Mouse (Mus musculus) lung, postnatal 25 days (tissue): Measurements from ENCODE around the gene Rhd.
A peak's percentile ranks its signal among the peaks of the same experiment; 100 is the strongest.

Experiments used
- DNase-seq: peaks from one replicate; pipeline ENCODE4 v3.0.0; 2022; ENCODE audit warnings: low spot score

Gene Rhd

DNA sequence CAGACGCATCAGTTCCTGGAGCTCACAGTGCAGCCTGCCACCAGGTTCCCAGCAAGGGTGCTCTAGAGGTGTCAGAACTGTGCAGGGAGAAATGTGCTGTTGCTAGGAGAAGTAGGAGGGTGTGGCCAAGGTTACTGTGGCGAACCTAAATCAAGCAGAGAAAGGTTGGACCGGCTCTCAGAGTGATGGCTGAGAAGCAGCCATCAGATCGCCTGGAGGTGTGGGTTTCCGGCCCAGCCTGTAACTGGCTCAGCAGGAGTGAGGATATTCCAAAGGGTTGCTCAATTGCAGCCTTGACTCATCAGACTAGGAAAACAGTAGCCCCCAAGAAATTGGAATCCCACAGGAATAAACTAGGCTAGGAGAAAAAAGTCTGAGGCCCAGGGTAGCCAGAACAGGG, 7.8 kb upstream of the Rhd start:
- DNase-seq: no peak

- DNase-seq: no peak
These were observed 5.8 kb upstream of the Rhd start for GRCm38 (mm10) chr4:134858494-134858893.

DNA sequence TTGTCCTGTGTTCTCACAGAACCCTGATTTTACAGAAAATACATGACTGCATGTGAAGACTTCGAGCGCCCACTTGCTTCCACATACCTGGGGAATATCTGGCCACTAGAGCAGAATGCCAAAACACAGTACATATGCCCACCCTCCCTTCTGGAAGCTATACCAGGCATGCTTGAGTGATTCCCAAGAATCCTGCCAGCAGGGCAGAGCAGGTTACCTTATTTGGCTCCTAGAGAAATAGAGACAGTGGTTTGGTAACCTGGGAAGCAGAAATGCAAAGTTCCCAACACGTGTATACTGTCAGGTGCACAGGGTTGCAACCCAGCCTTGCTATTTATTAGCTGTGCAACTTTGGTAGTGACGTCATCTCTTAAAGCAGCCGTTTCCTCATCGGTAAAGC, 2.5 kb upstream of the Rhd start:
- no peak for DNase-seq

DNA sequence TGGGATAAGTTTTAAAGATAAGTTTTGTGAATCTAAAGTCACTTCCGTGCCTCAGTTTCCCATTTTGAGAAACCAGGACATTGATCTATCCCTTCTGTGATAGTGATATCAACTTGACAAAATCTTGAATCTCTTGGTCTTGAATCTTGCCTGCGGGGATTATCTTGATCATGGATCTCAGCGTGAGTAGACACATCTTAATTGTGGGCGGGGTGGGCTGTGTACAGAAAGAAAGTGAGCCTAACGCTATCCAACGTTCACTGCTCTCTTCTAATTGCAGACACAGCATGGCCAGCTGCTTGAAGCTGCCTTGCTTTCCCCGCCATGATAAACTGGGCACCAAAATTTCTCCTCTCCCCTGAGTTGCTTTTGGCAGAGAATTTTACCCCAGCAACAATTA, 1.3 kb upstream of the Rhd start:
- no peak for DNase-seq

DNA sequence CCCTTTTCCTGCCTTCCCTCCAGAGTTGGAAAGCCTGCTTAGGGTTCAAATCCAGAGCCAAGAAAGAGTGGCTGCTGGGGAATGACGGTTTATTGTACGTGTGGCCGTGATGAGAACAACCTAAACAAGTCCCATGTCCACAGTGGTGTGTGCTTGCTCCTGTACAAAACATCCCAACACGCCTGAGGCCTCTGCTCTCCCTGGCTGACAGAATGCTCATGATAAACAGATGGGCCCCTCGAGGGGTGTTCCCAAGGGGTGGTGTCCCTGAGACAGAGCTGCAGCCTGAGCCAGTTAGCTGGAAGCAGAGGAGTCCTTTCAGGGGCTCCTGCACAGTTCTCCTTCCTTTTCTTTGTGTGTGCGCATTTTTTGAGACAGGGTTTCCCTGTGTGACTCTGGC, 1.0 kb downstream of the Rhd start:
- no peak for DNase-seq

DNA sequence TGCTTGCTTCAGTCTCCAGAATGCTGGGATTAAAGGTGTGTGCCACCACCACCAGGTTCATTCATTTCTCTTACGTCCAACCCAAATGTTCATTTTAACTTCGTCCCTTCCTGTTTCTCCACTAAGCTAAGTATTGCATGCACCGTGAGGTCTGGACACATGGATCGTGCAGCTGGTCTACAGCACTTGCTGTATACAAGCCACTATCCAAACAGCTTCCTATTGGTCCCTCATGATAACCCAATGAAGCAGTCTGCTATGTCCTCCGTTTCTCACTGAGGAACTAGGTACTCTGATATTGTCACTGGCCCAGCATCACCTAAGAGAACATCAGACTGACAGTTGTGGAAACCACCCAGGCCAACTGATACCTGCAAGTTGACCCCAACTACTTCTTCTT, 1.5 kb downstream of the Rhd start:
- no peak for DNase-seq

DNA sequence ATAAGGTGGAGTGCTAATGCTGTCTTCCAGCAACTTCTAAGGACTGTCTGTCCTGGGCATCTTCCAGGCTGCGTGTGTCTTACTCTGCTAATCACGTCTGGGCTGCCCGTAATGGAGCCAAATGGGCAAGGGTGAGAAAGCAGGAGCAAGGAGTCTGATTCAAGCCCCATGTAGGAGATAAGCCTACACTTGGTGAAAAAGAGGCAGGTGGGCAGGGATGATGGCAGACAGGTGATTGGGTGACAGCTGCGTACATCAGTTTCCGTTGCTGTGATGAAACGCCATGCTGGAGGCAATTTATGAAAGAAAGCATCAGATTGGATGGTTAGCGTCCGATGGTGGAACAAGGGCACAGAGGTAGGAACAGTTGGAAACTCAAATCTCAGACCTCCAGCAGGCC, 2.9 kb downstream of the Rhd start:
- DNase-seq: no peak

GRCm38 (mm10) chr4:134867661-134868060, 3.3 kb downstream of the Rhd start:
- no peak for DNase-seq

- DNase-seq: no peak
These were observed 3.7 kb downstream of the Rhd start for GRCm38 (mm10) chr4:134868065-134868464.

- no peak for DNase-seq
These were observed 4.2 kb downstream of the Rhd start for GRCm38 (mm10) chr4:134868490-134868889.

DNA sequence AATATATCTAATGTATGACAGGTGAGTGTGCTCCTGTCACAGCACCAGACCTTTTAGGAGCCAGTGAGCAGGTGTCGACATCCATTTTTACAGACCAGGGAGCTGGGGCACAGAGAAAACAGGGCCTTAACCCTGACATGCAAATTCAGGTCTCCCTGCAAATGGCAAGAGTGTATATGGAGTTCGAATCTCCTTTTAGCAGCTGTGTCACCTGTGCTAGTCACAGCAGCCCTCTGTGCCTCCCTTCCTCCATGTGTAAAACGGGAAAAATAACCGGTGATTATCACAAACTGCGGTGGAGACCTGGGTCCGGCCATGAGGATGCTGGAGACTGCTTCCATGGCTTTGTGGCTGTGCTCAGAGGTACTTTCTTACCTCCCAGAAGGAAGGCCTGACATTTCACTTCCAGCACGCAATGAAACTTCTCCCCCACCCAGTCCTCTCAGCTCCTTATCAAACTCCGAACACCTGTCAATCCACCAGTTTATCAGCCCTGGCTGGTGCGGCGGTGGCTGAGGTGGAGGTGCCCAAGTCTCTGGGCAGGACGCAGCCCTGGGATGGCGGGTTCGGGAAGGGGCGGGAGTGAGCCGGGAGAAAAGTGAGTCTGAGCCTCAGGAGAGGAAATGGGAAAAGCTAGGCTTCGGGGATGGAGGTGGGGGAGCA, 4.9 kb downstream of the Rhd start:
- DNase-seq: no peak

GRCm38 (mm10) chr4:134869815-134870375, 5.6 kb downstream of the Rhd start:
- DNase-seq: no peak

DNA sequence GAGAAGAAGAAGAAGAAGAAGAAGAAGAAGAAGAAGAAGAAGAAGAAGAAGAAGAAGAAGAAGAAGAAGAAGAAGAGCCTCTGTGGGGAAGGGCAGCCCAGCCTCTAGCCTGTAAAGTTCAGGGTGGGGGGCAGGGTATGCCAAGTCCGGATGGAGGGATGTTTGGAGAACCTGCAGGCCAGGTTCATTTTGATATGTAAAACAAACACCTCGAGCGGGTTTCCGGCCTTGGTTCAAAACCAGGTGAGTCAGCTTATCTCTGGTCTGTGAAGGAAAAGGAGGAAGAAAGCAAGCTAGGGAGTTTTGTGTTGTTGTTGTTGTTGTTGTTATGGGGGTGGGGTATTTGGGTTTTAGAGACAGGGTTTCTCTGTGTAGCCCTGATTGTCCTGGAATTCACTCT, 7.1 kb downstream of the Rhd start:
- DNase-seq: no peak

- no peak for DNase-seq
These were observed 7.6 kb downstream of the Rhd start for GRCm38 (mm10) chr4:134871950-134872349.

DNA sequence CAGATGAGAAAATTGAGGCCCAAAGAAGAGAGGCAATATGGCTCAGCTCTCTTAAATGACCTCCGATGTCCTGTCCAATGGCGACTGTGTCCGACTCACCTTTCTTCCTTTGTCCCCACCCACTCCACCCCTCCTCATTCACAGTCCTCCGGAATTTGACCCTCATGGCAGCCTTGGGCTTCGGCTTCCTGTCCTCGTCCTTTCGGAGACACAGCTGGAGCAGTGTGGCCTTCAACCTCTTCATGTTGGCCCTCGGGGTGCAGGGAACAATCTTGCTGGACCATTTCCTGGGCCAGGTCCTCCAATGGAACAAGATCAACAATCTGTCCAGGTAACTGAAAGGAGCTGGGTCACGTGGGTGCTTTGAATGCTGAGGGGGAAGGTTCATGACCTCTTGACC, 11.8 kb downstream of the Rhd start:
- no peak for DNase-seq

- peak; percentile 76 for DNase-seq
These were observed 15.2 kb downstream of the Rhd start for GRCm38 (mm10) chr4:134879410-134879981.

GRCm38 (mm10) chr4:134880041-134880440, 15.7 kb downstream of the Rhd start:
- DNase-seq: no peak

DNA sequence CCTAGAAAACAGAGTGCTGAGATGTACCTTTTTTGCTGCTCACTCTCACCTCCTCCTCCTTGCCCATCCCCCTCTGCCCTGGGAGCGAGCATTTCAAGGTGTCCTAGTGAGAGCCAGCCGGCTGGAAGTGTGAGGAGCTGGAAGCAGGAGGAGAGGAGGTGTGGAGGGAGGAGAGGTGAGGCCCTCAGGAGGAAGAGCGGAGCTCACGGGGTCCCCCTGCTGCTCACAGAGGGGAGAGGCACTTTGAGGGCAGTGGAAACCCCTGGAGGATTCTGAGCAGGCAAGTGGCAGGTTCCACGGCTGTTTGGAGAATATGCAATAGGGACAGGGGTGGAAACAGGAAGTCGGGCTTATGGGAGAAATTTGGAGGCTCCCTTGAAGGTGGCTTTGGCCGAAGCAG, 18.9 kb downstream of the Rhd start:
- DNase-seq: peak; percentile 13

DNA sequence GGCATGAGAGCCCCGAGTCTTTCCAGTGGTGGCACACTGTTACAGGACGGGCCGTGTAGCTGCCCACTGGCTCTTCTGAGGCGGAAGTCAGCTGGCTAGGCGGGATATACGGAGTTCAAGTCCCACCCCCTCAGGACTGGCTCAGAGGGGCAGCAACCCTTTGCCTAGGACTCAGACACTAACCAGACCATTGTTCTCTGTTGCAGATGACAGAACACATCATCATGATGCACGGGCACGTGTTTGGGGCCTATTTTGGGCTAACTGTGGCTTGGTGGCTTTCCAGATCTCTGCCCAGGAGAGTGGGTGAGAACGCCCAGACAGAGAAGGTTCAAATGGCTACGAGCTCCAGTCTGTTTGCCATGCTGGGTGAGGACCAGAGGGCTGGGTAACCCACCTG, 19.5 kb downstream of the Rhd start:
- no peak for DNase-seq

GRCm38 (mm10) chr4:134884364-134884763, 20.0 kb downstream of the Rhd start:
- no peak for DNase-seq

DNA sequence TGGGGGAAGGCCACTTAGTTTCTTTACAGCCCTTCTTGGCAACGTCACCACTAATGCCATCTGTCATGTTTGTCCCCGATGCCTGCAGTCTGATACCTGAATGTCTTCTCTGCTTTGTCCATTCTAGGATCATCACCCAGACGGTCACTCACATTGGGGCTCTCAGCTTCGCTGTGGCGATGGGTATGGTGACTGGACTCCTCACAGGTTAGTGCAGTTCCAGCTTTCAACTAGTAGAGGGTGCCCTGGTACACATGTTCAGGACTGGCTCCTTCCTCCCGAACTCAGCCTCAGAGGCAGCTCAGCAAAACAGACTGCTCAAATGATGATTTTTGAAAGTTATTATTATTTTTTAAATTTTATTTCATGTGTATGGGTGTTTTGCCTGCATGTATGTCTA, 27.8 kb downstream of the Rhd start:
- peak; percentile 75 for DNase-seq

DNA sequence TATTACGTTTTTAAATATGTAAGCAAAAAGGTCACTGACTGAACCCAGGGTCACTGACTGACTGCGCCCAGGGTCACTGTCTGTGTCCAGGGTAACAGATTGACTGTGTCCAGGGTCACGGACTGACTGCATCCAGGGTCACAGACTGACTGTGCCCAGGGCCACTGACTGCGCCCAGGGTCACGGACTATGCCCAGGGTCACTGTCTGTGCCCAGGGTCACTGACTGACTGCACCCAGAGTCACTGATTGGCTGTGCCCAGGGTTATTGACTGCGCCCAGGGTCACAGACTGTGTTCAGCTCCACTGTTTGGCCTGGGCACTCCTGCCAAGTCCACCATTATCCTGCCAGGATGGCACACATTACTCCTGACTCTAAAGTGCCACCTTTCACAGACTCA, 32.9 kb downstream of the Rhd start:
- no peak for DNase-seq

DNA sequence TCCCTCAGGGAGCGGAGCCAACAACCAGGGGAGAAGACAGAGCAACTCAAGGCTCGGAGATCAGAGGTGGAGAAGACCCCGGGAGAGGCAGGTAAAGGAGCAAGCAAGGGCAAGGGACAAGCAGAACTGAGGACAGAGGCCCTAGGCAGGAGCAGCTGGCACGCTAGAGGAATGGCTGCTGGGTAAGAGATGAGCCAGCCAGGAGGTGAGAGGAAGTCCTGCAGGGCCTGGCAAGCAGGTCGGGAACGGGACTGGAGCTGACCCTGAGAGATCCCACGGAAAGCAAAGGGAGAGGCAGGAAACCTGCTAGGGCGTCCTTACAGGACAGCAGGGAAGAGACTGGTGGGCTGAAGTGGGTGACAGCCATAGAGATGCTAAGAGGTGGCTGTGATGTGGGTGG, 36.8 kb downstream of the Rhd start:
- DNase-seq: no peak

DNA sequence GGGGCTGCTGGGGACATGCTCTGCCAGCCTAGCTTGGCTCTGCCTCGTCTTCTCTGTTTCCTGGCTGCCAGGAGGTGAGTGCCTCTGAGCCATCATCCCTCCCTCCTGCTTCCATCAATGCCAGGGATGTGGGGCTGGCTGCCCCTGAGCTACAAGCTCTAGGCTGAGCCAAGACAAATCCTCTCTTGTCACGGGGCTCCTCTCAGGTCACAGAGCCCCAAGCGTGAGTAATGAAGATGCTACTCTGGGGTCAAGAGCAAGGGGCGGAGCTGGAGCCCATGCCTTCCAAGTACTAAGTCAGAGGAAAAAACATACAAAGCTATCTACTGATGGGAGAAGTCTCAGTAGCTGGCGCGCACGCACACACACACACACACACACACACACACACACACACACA, 38.7 kb downstream of the Rhd start:
- no peak for DNase-seq
